9 mouse cellular contexts compared by ENCODE assay signal in the genomic region with DNA sequence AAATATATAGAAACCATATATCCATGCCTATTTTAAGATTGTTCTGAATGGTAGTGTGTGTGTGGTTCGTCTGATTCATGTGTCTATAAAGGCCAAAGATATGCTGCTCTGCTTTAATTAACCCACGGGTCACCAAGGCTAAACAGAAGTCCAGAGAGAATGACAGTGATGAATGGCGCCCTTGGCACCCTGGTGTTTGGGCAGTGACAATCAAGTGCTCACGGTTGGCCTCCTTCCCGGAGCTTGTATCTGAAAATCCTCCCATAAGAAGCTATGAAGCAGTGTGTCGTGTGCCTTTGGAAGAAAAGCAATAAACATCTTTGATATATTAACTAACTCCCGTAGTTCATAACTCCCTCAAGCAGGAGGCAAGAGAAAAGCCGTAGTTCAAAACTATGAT.
DNase-seq lines count a peak whose midpoint lies in the region; ATAC-seq and TF ChIP-seq lines count a peak whose summit lies in the region.
"Had no signal": no experiment of that assay in that cellular context is flagged by ENCODE, and none has a peak within 500 bp of the region (broad histone marks: within the 10 kb centered on the region; RNA-seq: fewer than 3 reads in every experiment).

No protein-coding gene starts in this region.

- H3K27me3 ChIP-seq in lung, embryonic 14.5 days (ENCODE audit: insufficient read depth, low read length): no peaks in the 10 kb centered on the region
- no peaks in the 10 kb centered on the region for H3K27me3 ChIP-seq in kidney, adult 2 months (replicated peaks; ENCODE audit: control insufficient read depth, insufficient read depth, low read length)
- H3K27me3 ChIP-seq: limb, embryonic 12.5 days had no signal

- ATAC-seq in lung, embryonic 14.5 days (ENCODE audit: insufficient read depth): peak; percentile 63; the same call in 1 of the 2 replicates

- WGBS in lung, embryonic 14.5 days: 15% methylated on average over 8 of the region's 8 CpGs
- 20% methylated on average over 8 of the region's 8 CpGs for WGBS in kidney, adult 2 months

- H3K9ac ChIP-seq in lung, embryonic 14.5 days: no peak overlapping the region
- H3K9ac ChIP-seq: limb, embryonic 12.5 days had no signal

- no peak overlapping the region for H3K4me3 ChIP-seq in lung, embryonic 14.5 days (ENCODE audit: low read depth, low read length)
- H3K4me3 ChIP-seq in kidney, adult 2 months (ENCODE audit: insufficient read depth, low read depth, low read length): no peak overlapping the region
- H3K4me3 ChIP-seq: limb, embryonic 12.5 days had no signal

- TF ChIP-seq CTCF in lung, embryonic 14.5 days (IDR thresholded peaks at IDR 0.05; ENCODE audit: low read depth): no peak
- TF ChIP-seq CTCF in kidney, adult 2 months (conservative IDR thresholded peaks at IDR 0.05; ENCODE audit: insufficient read depth, insufficient read length, low read depth, low read length): no peak

- H3K4me1 ChIP-seq in lung, embryonic 14.5 days (ENCODE audit: insufficient read depth): no peaks in the 10 kb centered on the region
- 0 out of 2 replicates have a peak, but pooled peaks cover 4% of the 10 kb centered on the region for H3K4me1 ChIP-seq in kidney, adult 2 months (ENCODE audit: control insufficient read depth, insufficient read depth, low read length)
- H3K4me1 ChIP-seq: limb, embryonic 12.5 days had no signal

- H3K9me3 ChIP-seq in lung, embryonic 14.5 days (ENCODE audit: low read depth, low read length): no peaks in the 10 kb centered on the region
- H3K9me3 ChIP-seq: limb, embryonic 12.5 days had no signal

- peak; percentile 71 for DNase-seq in lung, embryonic 14.5 days
- DNase-seq in lung, postnatal 25 days (ENCODE audit: low spot score): no peak
- DNase-seq in cerebellum, postnatal 14 days: peak; percentile 54 to 60
- peak; percentile 69 for DNase-seq in kidney, adult 2 months
- DNase-seq in retina, embryonic 14.5 days (ENCODE audit: low spot score): peak; percentile 77
- no peak for DNase-seq in right cerebral cortex, adult 2 months (ENCODE audit: low spot score in 2 of 2)
- DNase-seq in testis, postnatal 14 days (ENCODE audit: low spot score): no peak
- DNase-seq in layer of hippocampus, postnatal 25 days (ENCODE audit: extremely low spot score in 1 of 2, low spot score in 1 of 2): no peak

- no peaks in the 10 kb centered on the region for H3K36me3 ChIP-seq in lung, embryonic 14.5 days (ENCODE audit: insufficient read depth)
- H3K36me3 ChIP-seq in kidney, adult 2 months (ENCODE audit: control insufficient read depth, insufficient read depth, low read length): no peaks in the 10 kb centered on the region
- H3K36me3 ChIP-seq: limb, embryonic 12.5 days had no signal

- peak overlapping the region; percentile 14; the same call in 1 of the 2 replicates for H3K4me2 ChIP-seq in lung, embryonic 14.5 days
- H3K4me2 ChIP-seq: limb, embryonic 12.5 days had no signal

- H3K27ac ChIP-seq in lung, embryonic 14.5 days (ENCODE audit: low read depth): no peak overlapping the region
- H3K27ac ChIP-seq in kidney, adult 2 months (ENCODE audit: insufficient read depth, low read depth, low read length): no peak overlapping the region
- H3K27ac ChIP-seq: limb, embryonic 12.5 days had no signal

- no peak for TF ChIP-seq POLR2A in kidney, adult 2 months (IDR thresholded peaks at IDR 0.05; ENCODE audit: low read depth, low read length)

Comparison
In these comparisons a context has a peak if more than half of its experiments do, and no peak if none do; other contexts are left out.
1. DNase-seq: peak in lung, embryonic 14.5 days (single experiment), cerebellum, postnatal 14 days (2 of 2), kidney, adult 2 months (single experiment) and retina, embryonic 14.5 days (single experiment); none in lung, postnatal 25 days (single experiment), right cerebral cortex, adult 2 months (0 of 2), testis, postnatal 14 days (single experiment) and layer of hippocampus, postnatal 25 days (0 of 2).